Mouse (Mus musculus): ENCODE measurements around the gene Tmem43.

Tmem43 gene

GRCm38 (mm10) chr6:91536047-91536765 lies 62.7 kb downstream of the Tmem43 start:
- DNase-seq = no peak
